Mouse (Mus musculus) forebrain, postnatal 0 days (tissue): ENCODE measurements at regions not wholly inside any gene's neighbourhood (a gene's known extent, or its start where the extent isn't known, plus 50 kb on each side); places are given as distances from the start of the nearest gene placed in this dataset.

Experiments
- ATAC-seq: fragments of 200-750 bp; cut with Nextera tagmentation; 2 replicates; pipeline ENCODE4 v1.8.0; 2017; ENCODE audit warnings: mild to moderate bottlenecking, moderate library complexity
- DNase-seq: peaks from one replicate; pipeline ENCODE4 v3.0.0-alpha.2; 2015
- H3K27ac ChIP-seq: fragments of 300-500 bp; sonication (generic); 2 replicates; pipeline ENCODE4 v1.5.1; 2014; ENCODE audit warnings: low read depth, mild to moderate bottlenecking, antibody characterized with exemption, low read length, moderate library complexity, mixed read lengths
- H3K27me3 ChIP-seq: fragments of 300-500 bp; sonication (generic); 2 replicates; pipeline ENCODE4 v1.6.1; 2014; ENCODE audit warnings: mild to moderate bottlenecking, low read length, mixed read lengths; ENCODE audit not compliant: insufficient read depth
- H3K36me3 ChIP-seq: fragments of 300-500 bp; sonication (generic); 2 replicates; pipeline ENCODE4 v1.6.1; 2014; ENCODE audit warnings: mild to moderate bottlenecking, moderate library complexity; ENCODE audit not compliant: insufficient read depth
- H3K4me1 ChIP-seq: fragments of 300-500 bp; sonication (generic); 2 replicates; pipeline ENCODE4 v1.6.1; 2014; ENCODE audit warnings: antibody characterized with exemption; ENCODE audit not compliant: insufficient read depth
- H3K4me2 ChIP-seq: fragments of 300-500 bp; sonication (generic); 2 replicates; pipeline ENCODE4 v1.6.1; 2014; ENCODE audit warnings: low read depth, mild to moderate bottlenecking, moderate library complexity
- H3K4me3 ChIP-seq: fragments of 300-500 bp; sonication (generic); 2 replicates; pipeline ENCODE4 v1.5.1; 2014; ENCODE audit warnings: low read depth, low read length, mixed read lengths
- H3K9ac ChIP-seq: fragments of 300-500 bp; sonication (generic); 2 replicates; pipeline ENCODE4 v1.6.1; 2014; ENCODE audit warnings: mild to moderate bottlenecking
- H3K9me3 ChIP-seq: fragments of 300-500 bp; sonication (generic); 2 replicates; pipeline ENCODE4 v1.6.1; 2016; ENCODE audit warnings: low read length
- CTCF ChIP-seq: sonication (generic); IDR thresholded peaks from 2 replicates; pipeline ENCODE4 v1.5.1; 2016; ENCODE audit warnings: antibody characterized with exemption, control low read depth, low read depth
- WGBS: fragments of 180-500 bp; shearing (Covaris S2); extraction: QIAGEN DNeasy Blood & Tissue Kit; methylation state at CpG from one replicate; pipeline ENCODE4 v1.1.7; 2014; 5-methylcytosine and 5-hydroxymethylcytosine counted together

DNA sequence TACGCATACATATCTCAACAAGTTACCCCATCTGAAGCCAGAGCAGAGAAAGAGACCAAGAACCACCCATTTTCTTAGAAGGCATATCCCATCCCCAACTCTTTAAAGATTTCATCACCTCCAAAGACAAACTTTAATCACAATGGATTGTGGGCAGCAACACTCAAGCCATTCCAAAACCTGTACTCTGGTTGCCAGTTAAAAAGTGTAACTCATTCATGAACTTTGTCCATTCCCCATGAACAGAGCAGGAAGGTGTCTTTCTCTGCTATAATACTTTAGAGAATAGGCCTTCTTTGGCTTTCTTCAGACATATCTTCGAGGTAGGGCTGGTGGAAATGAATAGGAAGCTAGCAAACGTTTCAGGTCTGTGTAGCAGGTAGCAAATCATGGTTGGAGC is 160.4 kb downstream of the Fzd1 start:
- Histone ChIP-seq H3K36me3 (no peaks in the 10 kb centered on the region), H3K4me3 (no peak overlapping the region), H3K27me3 (no peaks in the 10 kb centered on the region), H3K9ac (no peak overlapping the region), H3K9me3 (no peaks in the 10 kb centered on the region), H3K4me2 (no peak overlapping the region), H3K27ac (no peak overlapping the region), H3K4me1 (no peaks in the 10 kb centered on the region)
- no peak for TF ChIP-seq CTCF
- 91% methylated on average over 3 of the region's 3 CpGs for WGBS
- no peak for DNase-seq
- no peak for ATAC-seq

DNA sequence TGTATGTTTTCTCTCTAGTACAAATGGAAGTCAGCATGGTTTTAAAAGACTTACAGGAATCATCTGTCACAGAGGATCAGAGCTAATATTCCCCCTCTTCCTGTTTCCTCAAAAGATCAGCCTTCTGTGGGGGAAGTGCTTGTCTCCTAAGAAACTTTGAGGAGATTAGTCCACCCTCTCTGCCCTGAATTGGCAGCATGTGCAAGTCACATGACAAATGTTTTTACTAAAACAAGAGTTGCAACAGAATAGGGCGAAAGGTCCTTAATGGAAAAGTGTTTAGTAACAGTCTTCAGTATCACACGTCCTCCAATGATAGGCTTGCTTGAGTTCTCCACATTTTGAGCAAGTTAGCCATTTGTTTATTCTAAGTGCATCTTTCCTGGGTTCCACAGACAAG is 162.8 kb downstream of the Fzd1 start:
- no peaks in the 10 kb centered on the region for H3K4me1 ChIP-seq
- WGBS: 48% methylated on average over 2 of the region's 2 CpGs
- no peak overlapping the region for H3K9ac ChIP-seq
- no peak for TF ChIP-seq CTCF
- H3K27me3 ChIP-seq: no peaks in the 10 kb centered on the region
- no peak for ATAC-seq
- no peaks in the 10 kb centered on the region for H3K36me3 ChIP-seq
- H3K27ac ChIP-seq: no peak overlapping the region
- no peak for DNase-seq
- H3K4me3 ChIP-seq: no peak overlapping the region
- no peak overlapping the region for H3K4me2 ChIP-seq
- H3K9me3 ChIP-seq: no peaks in the 10 kb centered on the region

DNA sequence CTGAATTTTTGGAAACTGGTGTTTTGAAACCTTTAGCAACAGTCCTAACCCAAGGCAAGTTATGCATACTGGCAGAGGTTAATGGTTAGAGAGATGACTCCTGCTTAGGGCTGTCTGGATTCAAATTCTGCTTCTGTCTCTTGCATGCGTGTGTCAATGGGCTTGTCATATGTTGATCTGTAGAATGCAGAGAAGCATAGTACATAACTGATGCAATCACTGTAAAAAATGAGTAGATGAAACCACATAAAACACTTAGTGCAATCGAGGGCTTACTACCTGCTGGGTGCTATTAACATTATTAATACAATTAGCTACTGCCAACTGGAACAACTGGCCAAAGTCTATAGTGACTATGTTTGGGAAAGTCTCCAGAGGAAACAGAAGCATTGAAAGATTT is 163.3 kb downstream of the Fzd1 start:
- no peak overlapping the region for H3K4me2 ChIP-seq
- DNase-seq: no peak
- no peak overlapping the region for H3K4me3 ChIP-seq
- H3K9me3 ChIP-seq: no peaks in the 10 kb centered on the region
- 70% methylated on average over 2 of the region's 2 CpGs for whole genome bisulfite sequencing
- H3K27ac ChIP-seq: no peak overlapping the region
- H3K27me3 ChIP-seq: no peaks in the 10 kb centered on the region
- no peaks in the 10 kb centered on the region for H3K36me3 ChIP-seq
- H3K4me1 ChIP-seq: no peaks in the 10 kb centered on the region
- no peak overlapping the region for H3K9ac ChIP-seq
- TF ChIP-seq CTCF: no peak
- ATAC-seq: no peak

DNA sequence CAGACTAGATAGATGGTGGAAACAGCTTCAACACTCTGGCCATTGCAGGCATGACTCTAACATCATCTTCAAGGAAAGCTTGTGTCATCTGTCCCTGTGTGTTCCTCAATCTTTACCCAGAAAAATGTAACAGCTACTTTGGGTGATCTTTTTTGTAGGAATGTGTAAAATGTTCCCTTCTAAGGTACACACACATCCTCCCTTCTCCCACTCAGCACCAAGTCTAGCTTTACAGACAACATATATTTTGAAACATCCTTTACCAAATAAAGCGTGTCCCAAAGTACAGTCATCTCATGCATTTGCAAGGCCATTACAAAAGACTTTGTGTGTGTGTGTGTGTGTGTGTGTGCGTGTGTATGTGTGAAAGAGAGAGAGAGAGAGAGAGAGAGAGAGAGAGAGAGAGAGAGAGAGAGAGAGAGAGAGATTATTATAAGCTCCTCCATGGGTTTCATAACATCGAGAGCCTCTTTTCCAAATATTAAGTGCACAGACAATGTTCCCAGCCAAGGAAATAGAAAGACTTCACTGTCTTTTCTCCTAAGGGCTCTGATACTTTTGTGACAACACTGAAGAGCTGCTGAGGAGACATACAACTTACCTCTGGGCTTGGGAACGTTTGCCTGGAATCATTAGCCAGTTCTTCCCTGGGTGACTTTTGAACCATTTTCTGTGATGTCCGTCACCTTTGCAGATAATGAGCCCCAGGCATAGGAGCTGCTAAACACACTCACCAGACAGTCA is 164.0 kb downstream of the Fzd1 start:
- Histone ChIP-seq H3K27ac (no peak overlapping the region), H3K4me1 (no peaks in the 10 kb centered on the region), H3K27me3 (no peaks in the 10 kb centered on the region), H3K9me3 (no peaks in the 10 kb centered on the region), H3K4me2 (no peak overlapping the region), H3K9ac (no peak overlapping the region), H3K4me3 (no peak overlapping the region), H3K36me3 (no peaks in the 10 kb centered on the region)
- ATAC-seq (no peak), DNase-seq (no peak)
- 74% methylated on average over 5 of the region's 5 CpGs for WGBS
- TF ChIP-seq CTCF: no peak

DNA sequence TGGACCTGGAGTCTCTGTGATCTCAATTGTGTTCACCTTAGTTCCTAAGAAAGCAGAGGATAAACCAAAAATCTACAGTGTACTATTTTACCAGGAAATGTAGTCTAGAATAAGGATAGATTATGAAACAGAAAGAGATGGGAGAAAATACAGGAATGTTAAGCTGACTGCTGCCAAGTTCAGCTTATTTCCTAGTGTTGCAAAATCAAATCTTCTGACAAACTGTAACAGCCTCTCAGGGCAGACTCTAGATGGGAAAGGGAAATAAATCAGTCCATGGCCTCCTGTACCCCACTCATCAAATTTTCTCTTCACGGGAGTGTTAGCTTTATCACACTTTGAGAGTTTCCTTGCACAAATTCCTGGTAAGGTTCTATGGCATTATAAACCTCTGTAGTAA is 166.1 kb downstream of the Fzd1 start:
- Histone ChIP-seq H3K27me3 (no peaks in the 10 kb centered on the region), H3K4me2 (no peak overlapping the region), H3K36me3 (no peaks in the 10 kb centered on the region), H3K27ac (no peak overlapping the region), H3K4me3 (no peak overlapping the region), H3K9ac (no peak overlapping the region), H3K9me3 (no peaks in the 10 kb centered on the region), H3K4me1 (no peaks in the 10 kb centered on the region)
- TF ChIP-seq CTCF: no peak
- DNase-seq (no peak), ATAC-seq (no peak)
- WGBS: 97% methylated on average over 1 of the region's 1 CpGs

DNA sequence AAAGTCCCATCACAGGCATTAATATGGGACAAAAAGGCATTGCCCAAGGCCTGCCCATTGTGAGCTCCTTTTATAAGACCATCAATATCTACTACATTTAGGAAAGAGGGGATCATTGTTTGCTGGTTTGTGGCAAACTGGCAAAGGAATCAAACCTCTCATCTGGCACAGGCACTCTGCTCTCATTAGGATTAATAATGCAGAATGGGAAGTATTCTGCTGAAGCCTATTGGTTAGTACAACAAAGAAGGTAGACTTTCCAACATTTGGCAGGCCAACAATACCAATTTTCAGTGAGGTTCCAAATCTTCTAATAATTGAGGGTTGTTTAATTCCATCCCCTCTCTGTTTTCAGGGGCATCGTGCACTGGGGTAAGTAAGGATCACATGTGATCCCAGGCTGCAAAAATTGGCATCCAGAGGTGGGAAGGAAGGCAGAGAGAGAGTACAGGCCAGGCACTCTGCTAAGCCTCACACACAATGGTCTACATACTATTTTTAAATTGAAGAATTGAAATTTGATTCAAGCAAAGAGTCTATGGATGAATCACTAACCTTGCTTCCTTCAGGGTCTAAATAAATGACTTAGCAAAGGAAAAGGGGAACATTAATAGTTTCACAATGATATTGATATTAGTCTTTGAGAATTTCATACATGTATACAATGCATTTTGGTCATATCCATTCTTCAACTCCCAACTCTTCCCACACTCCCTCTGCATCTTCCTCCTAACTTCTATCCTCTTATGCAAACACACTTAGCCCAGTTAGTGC is 174.9 kb downstream of the Fzd1 start:
- no peak for TF ChIP-seq CTCF

DNA sequence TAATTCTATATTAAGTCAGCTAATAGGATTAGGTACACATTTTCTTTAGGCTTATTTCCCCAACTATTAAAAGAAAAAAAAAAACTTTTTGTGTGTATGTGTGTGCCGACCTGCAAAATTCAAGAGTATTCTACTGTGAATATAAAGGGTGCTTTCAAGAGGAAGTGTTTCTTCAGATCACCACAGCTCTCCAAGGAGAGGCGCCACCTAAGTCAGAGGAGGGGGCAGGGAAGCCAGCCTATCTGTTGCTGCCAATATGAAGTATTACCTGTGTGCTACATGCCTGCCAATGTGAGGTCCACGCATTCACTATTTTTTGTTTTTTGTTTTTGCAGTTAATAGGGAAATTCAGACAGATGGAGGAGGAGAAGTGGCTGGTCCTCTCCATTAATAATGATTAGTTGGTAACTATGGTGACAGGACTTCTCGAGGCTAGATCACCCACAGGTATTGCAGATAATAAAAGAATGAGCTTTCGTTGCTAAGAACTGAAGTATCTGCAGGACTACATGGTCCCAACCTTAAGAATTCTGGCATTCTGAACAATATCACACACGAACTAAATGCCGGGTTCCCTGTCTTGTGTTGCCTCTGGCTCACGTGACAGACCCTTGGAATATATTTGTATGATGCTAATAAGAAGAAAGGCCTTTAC is 177.5 kb downstream of the Fzd1 start:
- no peak overlapping the region for H3K4me2 ChIP-seq
- no peak overlapping the region for H3K27ac ChIP-seq
- ATAC-seq (peak; percentile 27; the same call in 1 of the 2 replicates), DNase-seq (no peak)
- H3K4me3 ChIP-seq: no peak overlapping the region
- no peaks in the 10 kb centered on the region for H3K27me3 ChIP-seq
- H3K36me3 ChIP-seq: no peaks in the 10 kb centered on the region
- H3K9me3 ChIP-seq: no peaks in the 10 kb centered on the region
- WGBS: 62% methylated on average over 8 of the region's 8 CpGs
- no peak for TF ChIP-seq CTCF
- no peaks in the 10 kb centered on the region for H3K4me1 ChIP-seq
- H3K9ac ChIP-seq: no peak overlapping the region

More for the DNA sequence above, 174.9 kb downstream of the Fzd1 start:
- H3K4me1 ChIP-seq: no peaks in the 10 kb centered on the region
- 33% methylated on average over 1 of the region's 1 CpGs for WGBS
- H3K27ac ChIP-seq: no peak overlapping the region
- H3K36me3 ChIP-seq: no peaks in the 10 kb centered on the region
- H3K4me3 ChIP-seq: no peak overlapping the region
- H3K4me2 ChIP-seq: no peak overlapping the region
- ATAC-seq (no peak), DNase-seq (no peak)
- no peaks in the 10 kb centered on the region for H3K27me3 ChIP-seq
- no peaks in the 10 kb centered on the region for H3K9me3 ChIP-seq
- no peak overlapping the region for H3K9ac ChIP-seq
